In the genomic region with DNA sequence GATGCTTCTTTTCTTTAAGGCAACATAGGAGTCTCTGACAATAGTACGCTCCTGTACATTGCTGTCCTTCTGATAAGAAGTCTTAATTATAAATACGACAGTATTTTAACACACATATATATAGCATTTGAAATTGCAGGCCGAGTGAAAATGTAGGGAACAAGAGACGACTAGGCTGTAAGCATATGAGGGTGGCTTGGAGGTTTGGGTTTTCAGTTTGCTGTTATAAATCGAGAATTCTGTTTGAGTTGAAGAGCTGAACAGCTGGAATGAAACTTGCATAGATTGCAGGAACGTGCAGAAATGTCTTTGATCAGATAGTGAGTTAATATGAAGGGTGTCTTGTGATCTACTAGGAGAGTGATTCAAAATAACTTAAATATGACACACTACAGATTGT, we compare ENCODE assay signal across 8 mouse cellular contexts. TPM values are rescaled to one million over a fixed set of nuclear protein-coding genes. Genes with fewer than 3 reads are reported as not detected.
DNase-seq lines count a peak whose midpoint lies in the region; ATAC-seq and TF ChIP-seq lines count a peak whose summit lies in the region.

No protein-coding gene starts in this region.

- no peak for ATAC-seq in liver, embryonic 11.5 days (replicated peaks; ENCODE audit: low FRiP score)
- ATAC-seq in hindbrain, embryonic 11.5 days (ENCODE audit: low FRiP score) = no peak
- ATAC-seq in midbrain, postnatal 0 days (ENCODE audit: low FRiP score) = no peak

- no peak overlapping the region for H3K9ac ChIP-seq in liver, embryonic 11.5 days (ENCODE audit: low read depth, low read length)
- H3K9ac ChIP-seq in hindbrain, embryonic 11.5 days (ENCODE audit: low read depth, low read length) = no peak overlapping the region
- H3K9ac ChIP-seq in midbrain, postnatal 0 days (replicated peaks; ENCODE audit: low read length, poor library complexity, severe bottlenecking) = no peak overlapping the region

- no peaks in the 10 kb centered on the region for H3K36me3 ChIP-seq in liver, embryonic 11.5 days (ENCODE audit: control insufficient read depth, insufficient read depth, low read length)
- no peaks in the 10 kb centered on the region for H3K36me3 ChIP-seq in hindbrain, embryonic 11.5 days (ENCODE audit: control insufficient read depth, insufficient read depth, low read length)
- no peaks in the 10 kb centered on the region for H3K36me3 ChIP-seq in midbrain, postnatal 0 days (ENCODE audit: insufficient read depth, low read length)

- H3K4me3 ChIP-seq in liver, embryonic 11.5 days (ENCODE audit: low read depth, low read length) = peak overlapping the region; percentile 35
- no peak overlapping the region; the same call in 1 of the 2 replicates for H3K4me3 ChIP-seq in hindbrain, embryonic 11.5 days (ENCODE audit: low read depth, low read length)
- peak overlapping the region; percentile 94 for H3K4me3 ChIP-seq in midbrain, postnatal 0 days (ENCODE audit: low read depth, low read length)

- peak overlapping the region; percentile 63 for H3K4me2 ChIP-seq in liver, embryonic 11.5 days
- peak overlapping the region; percentile 6; the same call in 1 of the 2 replicates for H3K4me2 ChIP-seq in hindbrain, embryonic 11.5 days (replicated peaks; ENCODE audit: low read depth, low read length)
- H3K4me2 ChIP-seq in midbrain, postnatal 0 days (ENCODE audit: low read depth, low read length, poor library complexity, severe bottlenecking) = peak overlapping the region; percentile 85

- intact Hi-C loops in left cerebral cortex, postnatal 4 days (cut with DNase I) = loop anchor here (5.0 kb wide), 1 partner anchor 542 kb away; no protein-coding TSS in a partner anchor

- no peak for TF ChIP-seq CTCF in midbrain, postnatal 0 days (IDR thresholded peaks at IDR 0.05)

- H3K27me3 ChIP-seq in liver, embryonic 11.5 days (replicated peaks; ENCODE audit: control insufficient read depth, insufficient read depth, low read length) = no peaks in the 10 kb centered on the region
- H3K27me3 ChIP-seq in hindbrain, embryonic 11.5 days (ENCODE audit: control insufficient read depth, insufficient read depth, low read length) = no peaks in the 10 kb centered on the region
- no peaks in the 10 kb centered on the region for H3K27me3 ChIP-seq in midbrain, postnatal 0 days (ENCODE audit: insufficient read depth, low read length)

- H3K9me3 ChIP-seq in liver, embryonic 11.5 days (ENCODE audit: control insufficient read depth, low read length) = no peaks in the 10 kb centered on the region
- no peaks in the 10 kb centered on the region for H3K9me3 ChIP-seq in hindbrain, embryonic 11.5 days (ENCODE audit: control insufficient read depth, low read length)
- no peaks in the 10 kb centered on the region for H3K9me3 ChIP-seq in midbrain, postnatal 0 days (ENCODE audit: low read length)

- 35% methylated on average over 6 of the region's 6 CpGs for WGBS in liver, embryonic 11.5 days
- WGBS in hindbrain, embryonic 11.5 days = 56% methylated on average over 6 of the region's 6 CpGs
- 34% methylated on average over 6 of the region's 6 CpGs for WGBS in midbrain, postnatal 0 days

- no peak overlapping the region for H3K27ac ChIP-seq in liver, embryonic 11.5 days (ENCODE audit: low read depth, low read length)
- no peak overlapping the region for H3K27ac ChIP-seq in hindbrain, embryonic 11.5 days (ENCODE audit: low read depth, low read length)
- no peak overlapping the region for H3K27ac ChIP-seq in midbrain, postnatal 0 days (ENCODE audit: low read depth, low read length)

- no peak for DNase-seq in liver, embryonic 11.5 days (ENCODE audit: low spot score)
- no peak for DNase-seq in liver
- DNase-seq in brain, embryonic 18.5 days (ENCODE audit: low read depth, low spot score) = peak; percentile 4
- DNase-seq in hindbrain, embryonic 11.5 days (ENCODE audit: low spot score) = no peak
- DNase-seq in midbrain, postnatal 0 days (ENCODE audit: low spot score) = no peak
- DNase-seq in spleen, postnatal 14 days (ENCODE audit: low spot score in 2 of 2) = no peak
- DNase-seq in left cerebral cortex, postnatal 4 days = no peak
- no peak for DNase-seq in embryo, embryonic 10 days (ENCODE audit: low spot score)

- peaks cover 8% of the 10 kb centered on the region for H3K4me1 ChIP-seq in liver, embryonic 11.5 days (replicated peaks; ENCODE audit: control insufficient read depth, insufficient read depth, low read length)
- no peaks in the 10 kb centered on the region for H3K4me1 ChIP-seq in hindbrain, embryonic 11.5 days (replicated peaks; ENCODE audit: control insufficient read depth, insufficient read depth, low read length)
- no peaks in the 10 kb centered on the region for H3K4me1 ChIP-seq in midbrain, postnatal 0 days (ENCODE audit: insufficient read depth, low read length)

RNA-seq across cellular contexts. Expression of a gene that starts 2.4 kb away (rescaled TPM):
- polyA plus RNA-seq in liver, embryonic 11.5 days (2014; fragmentation: Nextera tagmentation; extraction: Ambion mirVana) = 27.3 and 29.9 TPM in 2 replicates
- 32.2 and 34.4 TPM in 2 replicates for polyA plus RNA-seq in hindbrain, embryonic 11.5 days (2014; fragmentation: Nextera tagmentation; extraction: Ambion mirVana)
- total RNA-seq in midbrain, postnatal 0 days (2014; rRNA removed) = 62.3 and 74.1 TPM in 2 replicates
- polyA plus RNA-seq in midbrain, postnatal 0 days (2015; fragmentation: Nextera tagmentation; extraction: Ambion mirVana) = 73.4 and 74.1 TPM in 2 replicates
- 10 to 100 TPM; 85.9 to 93.8 TPM for total RNA-seq in left cerebral cortex, postnatal 4 days (2021)

Comparison
In these comparisons a context has a peak if more than half of its experiments do, and no peak if none do; other contexts are left out.
1. H3K4me2 ChIP-seq: peak in every context shown above with its lines; median percentile 85 in midbrain, postnatal 0 days; 63 in liver, embryonic 11.5 days; 6 in hindbrain, embryonic 11.5 days.